Mouse (Mus musculus) spleen, adult 10 weeks (tissue): Measurements from ENCODE around the gene Nos1ap. TPM values are rescaled to one million over a fixed set of nuclear protein-coding genes. Genes with fewer than 3 reads are reported as not detected.

Experiments used
- polyA plus RNA-seq: library from polyadenylated mRNA; stranded (reverse); fragments of 350-450 nt; fragmentation: Illumina TruSeq; extraction: RNeasy Lipid Tissue Mini Kit (QIAGEN cat#74804); gene quantifications from one replicate; pipeline ENCODE4 v1.2.3, GENCODE M21; 2015; ENCODE audit warnings: low replicate concordance; ENCODE audit not compliant: insufficient read depth

The Nos1ap gene
- polyA plus RNA-seq: 5.4 TPM

DNA sequence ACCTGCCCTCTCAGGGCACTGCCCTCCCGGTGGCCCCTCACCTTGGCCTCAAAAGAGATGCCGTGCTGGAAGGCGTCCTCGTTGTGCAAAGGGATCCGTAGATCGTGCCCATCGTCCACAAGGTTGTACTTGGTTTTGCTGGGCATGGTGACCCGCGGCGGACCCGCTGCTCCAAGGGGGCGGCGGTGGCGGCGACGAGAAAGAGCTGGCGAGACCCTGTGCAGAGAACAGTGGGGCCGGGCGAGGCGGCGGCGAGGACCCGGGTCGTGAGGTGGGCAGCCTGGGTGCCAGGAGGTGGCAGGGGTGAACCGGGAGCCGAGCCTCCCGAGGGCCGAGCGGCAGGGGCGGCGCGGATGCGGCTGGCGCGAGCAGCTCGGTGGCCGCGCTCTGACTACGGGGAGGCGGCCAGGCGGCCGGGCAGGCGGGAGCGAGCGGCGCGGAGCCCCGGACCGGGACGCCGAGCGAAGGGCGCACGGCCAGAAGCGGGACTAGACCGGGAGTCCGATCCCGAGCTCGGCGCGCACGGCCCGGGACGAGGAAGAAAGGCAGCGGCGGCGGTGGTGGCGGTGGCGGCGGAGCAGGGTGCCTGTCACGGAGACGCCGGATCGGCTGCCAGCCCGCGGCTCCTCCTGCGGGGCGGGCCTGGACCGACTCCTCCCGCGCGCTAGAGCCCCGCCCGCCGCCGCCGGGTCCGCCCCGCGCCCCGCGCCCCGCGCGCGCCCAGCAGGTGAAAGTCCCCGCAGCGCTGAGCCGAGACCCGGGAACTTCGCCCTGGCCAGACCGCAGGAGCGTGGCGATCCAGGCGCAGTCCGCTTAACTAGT, at the start of gene Nos1ap:
Gene Nos1ap, minus strand, starts transcription at position 643 of the 822 bp plus-strand sequence.

GRCm38 (mm10) chr1:170308503-170308902, 281.2 kb downstream of the Nos1ap start, which contains the start of gene Spata46:
TSS of gene Spata46 (plus strand) at chr1:170308803.

DNA sequence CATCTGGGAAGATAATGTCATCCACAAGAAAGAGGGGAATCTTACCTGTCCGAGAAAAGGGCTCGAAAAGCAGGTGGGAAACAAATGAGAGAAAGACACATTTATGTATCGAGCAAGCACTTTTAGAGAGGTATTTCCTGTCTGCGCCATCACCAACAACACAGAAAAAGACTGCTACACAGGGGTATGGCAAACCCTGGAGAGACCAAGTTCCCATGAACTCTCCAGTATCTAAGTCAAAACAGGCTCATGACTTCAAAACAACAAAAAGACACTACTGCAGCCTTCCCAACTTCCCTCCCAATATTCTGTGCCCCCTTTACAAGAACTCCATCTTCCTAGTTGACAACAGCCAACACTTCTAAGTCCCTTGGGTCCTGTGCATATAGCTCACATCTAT, 283.4 kb downstream of the Nos1ap start, which contains the start of gene Gm7694:
Gene Gm7694, minus strand, starts transcription at position 101 of the 400 bp plus-strand sequence.

DNA sequence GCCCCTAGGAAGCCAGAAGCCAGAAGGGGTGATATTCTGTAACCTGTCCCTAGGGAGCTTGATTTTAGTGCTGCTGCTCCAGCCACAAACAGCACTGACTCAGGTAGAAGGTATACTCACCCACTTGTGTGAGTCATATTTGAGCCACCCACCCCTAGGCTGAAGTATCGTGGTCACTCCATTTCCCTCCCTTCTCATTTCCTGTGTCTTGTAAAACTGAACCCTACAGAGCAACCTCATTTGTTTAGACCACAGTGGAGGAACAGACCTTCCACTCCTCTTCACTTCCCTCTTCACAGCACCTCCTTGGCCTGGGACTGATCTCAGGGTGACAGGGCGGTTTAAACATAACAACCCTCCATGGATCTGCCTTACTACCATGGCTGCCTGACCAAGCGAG, 312.6 kb downstream of the Nos1ap start, which contains the start of gene Sh2d1b1:
Gene Sh2d1b1, plus strand, starts transcription at position 305 of the 400 bp plus-strand sequence.

Other genes starting within 250 kb of the Nos1ap start
- 2.8 TPM for gene Olfml2b, start 54.7 kb upstream of the Nos1ap start, polyA plus RNA-seq